Comparison of ENCODE assay signal across 12 mouse cellular contexts in genomic region chr6:118001272-118001671, GRCm38 (mm10). TPM values are rescaled to one million over a fixed set of nuclear protein-coding genes. Genes with fewer than 3 reads are reported as not detected.
DNase-seq lines count a peak whose midpoint lies in the region; ATAC-seq and TF ChIP-seq lines count a peak whose summit lies in the region.
"Had no signal": no experiment of that assay in that cellular context is flagged by ENCODE, and none has a peak within 500 bp of the region (broad histone marks: within the 10 kb centered on the region; RNA-seq: fewer than 3 reads in every experiment).

No protein-coding gene starts in this region.

- 31% methylated on average over 3 of the region's 3 CpGs for WGBS in thymus, adult 2 months
- WGBS in intestine, embryonic 16.5 days, result 12% methylated on average over 3 of the region's 3 CpGs

- H3K27ac ChIP-seq in thymus, adult 2 months (ENCODE audit: control insufficient read depth, insufficient read depth, low read length), result no peak overlapping the region
- H3K27ac ChIP-seq in intestine, embryonic 16.5 days (ENCODE audit: low read length), result no peak overlapping the region
- H3K27ac ChIP-seq: heart, adult 2 months had no signal

- H3K4me2 ChIP-seq in intestine, embryonic 16.5 days (ENCODE audit: low read depth, low read length), result no peak overlapping the region
- H3K4me2 ChIP-seq: midbrain, embryonic 11.5 days had no signal

- intact Hi-C loops in gastrocnemius, postnatal 36 days (cut with DNase I), result no loop called here

- H3K36me3 ChIP-seq in thymus, adult 2 months (ENCODE audit: control insufficient read depth, insufficient read depth, low read length), result no peaks in the 10 kb centered on the region
- H3K36me3 ChIP-seq in intestine, embryonic 16.5 days (ENCODE audit: control insufficient read depth, insufficient read depth, low read length), result no peaks in the 10 kb centered on the region

- H3K9ac ChIP-seq in intestine, embryonic 16.5 days (ENCODE audit: low read depth, low read length), result no peak overlapping the region

- no peak overlapping the region for H3K4me3 ChIP-seq in thymus, adult 2 months (ENCODE audit: control insufficient read depth, insufficient read depth, low read length)
- no peak overlapping the region for H3K4me3 ChIP-seq in intestine, embryonic 16.5 days (ENCODE audit: low read length)
- H3K4me3 ChIP-seq: heart, adult 2 months had no signal

- TF ChIP-seq POLR2A in thymus, adult 2 months (IDR thresholded peaks at IDR 0.05; ENCODE audit: control insufficient read depth, extremely low read depth, insufficient read depth, low read length, poor library complexity), result no peak

- TF ChIP-seq CTCF in thymus, adult 2 months (IDR thresholded peaks at IDR 0.05; ENCODE audit: borderline replicate concordance, control insufficient read depth, extremely low read depth, insufficient read depth, low read length, poor library complexity), result no peak

- no peaks in the 10 kb centered on the region for H3K4me1 ChIP-seq in thymus, adult 2 months (replicated peaks; ENCODE audit: control insufficient read depth, insufficient read depth, low read length)
- no peaks in the 10 kb centered on the region for H3K4me1 ChIP-seq in intestine, embryonic 16.5 days (ENCODE audit: control insufficient read depth, insufficient read depth, low read length)

- no peaks in the 10 kb centered on the region for H3K9me3 ChIP-seq in intestine, embryonic 16.5 days (ENCODE audit: control insufficient read depth, low read length)

- H3K27me3 ChIP-seq in thymus, adult 2 months (ENCODE audit: control insufficient read depth, insufficient read depth, low read length), result no peaks in the 10 kb centered on the region
- H3K27me3 ChIP-seq in intestine, embryonic 16.5 days (replicated peaks; ENCODE audit: control insufficient read depth, insufficient read depth, low read length), result no peaks in the 10 kb centered on the region

- peak; percentile 33 for DNase-seq in adrenal gland, postnatal 10 days
- no peak for DNase-seq in adrenal gland, adult (ENCODE audit: inconsistent age in 2 of 2, low spot score in 1 of 2)
- DNase-seq in thymus, adult 2 months, result peak; percentile 4
- DNase-seq in thymus, adult 18-20 months, result no peak
- peak; percentile 68 to 74 for DNase-seq in kidney, postnatal 4 days
- DNase-seq in layer of hippocampus, postnatal 25 days (ENCODE audit: extremely low spot score in 1 of 2, low spot score in 1 of 2), result no peak
- no peak for DNase-seq in gastrocnemius, postnatal 36 days
- DNase-seq: cerebellum, adult 8-10 months; heart, adult 2 months; liver had no signal

- ATAC-seq in intestine, embryonic 16.5 days, result no peak

RNA-seq across cellular contexts. Expression of gene Rasgef1a, which starts 10.0 kb away (rescaled TPM):
- total RNA-seq in adrenal gland, postnatal 10 days (2021), result under 1 TPM; 0.21 to 0.36 TPM
- 1.0 and 1.1 TPM in 2 replicates for polyA plus RNA-seq in thymus, adult 2 months (2012; rRNA removed)
- 100 to 1,000 TPM; 198 to 206 TPM for total RNA-seq in layer of hippocampus, postnatal 25 days (2021)
- total RNA-seq in gastrocnemius, postnatal 36 days (2021), result under 1 TPM; 0.10 to 0.15 TPM
- polyA plus RNA-seq in intestine, embryonic 16.5 days (2015; fragmentation: Nextera tagmentation; extraction: Ambion mirVana), result 0.21 and 0.37 TPM in 2 replicates

Comparison
In these comparisons a context has a peak if more than half of its experiments do, and no peak if none do; other contexts are left out.
1. DNase-seq: peak in adrenal gland, postnatal 10 days (single experiment), thymus, adult 2 months (single experiment) and kidney, postnatal 4 days (2 of 2); none in adrenal gland, adult (0 of 2), thymus, adult 18-20 months (0 of 2), layer of hippocampus, postnatal 25 days (0 of 2) and gastrocnemius, postnatal 36 days (0 of 2).
2. RNA of gene Rasgef1a, which starts 10.0 kb away (total RNA-seq): 198 to 206 TPM in layer of hippocampus, postnatal 25 days; 0.21 to 0.36 TPM in adrenal gland, postnatal 10 days and 0.10 to 0.15 TPM in gastrocnemius, postnatal 36 days; every median in the first group is over 100 times any median in the second.